Mouse (Mus musculus) bone marrow, adult 2 months (tissue): ENCODE data around the gene Cnga4.

Experiments
- CTCF ChIP-seq: fragments of 200-500 bp; IDR thresholded peaks from 2 replicates; pipeline ENCODE4 v1.5.1; 2011; ENCODE audit warnings: low read length, control low read depth; ENCODE audit not compliant: control insufficient read depth, insufficient read depth
- POLR2A ChIP-seq: fragments of 200-500 bp; IDR thresholded peaks from 2 replicates; pipeline ENCODE4 v1.6.1; 2011; ENCODE audit warnings: low read depth, mild to moderate bottlenecking, control low read depth, low read length, borderline replicate concordance; ENCODE audit not compliant: control insufficient read depth

DNA sequence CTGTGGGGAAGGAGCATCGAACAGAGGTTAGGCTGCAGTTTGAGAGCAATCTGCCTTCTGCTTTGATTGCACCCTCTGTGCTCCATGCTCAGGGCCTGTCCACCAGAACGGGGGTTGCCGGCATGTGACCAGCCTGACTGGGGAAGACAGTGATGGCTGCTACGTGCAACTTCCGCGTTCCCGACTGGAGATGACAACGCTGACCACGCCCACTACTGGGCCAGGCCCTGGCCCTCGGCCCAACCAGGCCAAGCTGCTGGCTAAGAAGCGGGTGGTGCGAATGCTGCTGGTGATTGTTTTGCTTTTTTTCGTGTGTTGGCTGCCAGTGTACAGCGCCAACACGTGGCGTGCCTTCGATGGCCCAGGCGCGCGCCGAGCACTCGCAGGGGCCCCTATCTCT lies 30.4 kb downstream of the Cnga4 start:
- TF ChIP-seq CTCF (no peak), POLR2A (no peak)
